11 mouse cellular contexts compared by ENCODE assay signal in genomic region chr7:109545255-109545993, GRCm38 (mm10). TPM values are rescaled to one million over a fixed set of nuclear protein-coding genes. Genes with fewer than 3 reads are reported as not detected.
DNase-seq lines count a peak whose midpoint lies in the region; ATAC-seq and TF ChIP-seq lines count a peak whose summit lies in the region.
"Had no signal": no experiment of that assay in that cellular context is flagged by ENCODE, and none has a peak within 500 bp of the region (broad histone marks: within the 10 kb centered on the region; RNA-seq: fewer than 3 reads in every experiment).

No protein-coding gene starts in this region.

- H3K9me3 ChIP-seq in stomach, embryonic 16.5 days (replicated peaks; ENCODE audit: control insufficient read depth, low read length), result no peaks in the 10 kb centered on the region
- no peaks in the 10 kb centered on the region for H3K9me3 ChIP-seq in liver, postnatal 0 days (ENCODE audit: low read length)
- H3K9me3 ChIP-seq: liver, embryonic 15.5 days had no signal

- no peaks in the 10 kb centered on the region for H3K36me3 ChIP-seq in thymus, adult 2 months (ENCODE audit: control insufficient read depth, insufficient read depth, low read length)
- H3K36me3 ChIP-seq in stomach, embryonic 16.5 days (ENCODE audit: control insufficient read depth, insufficient read depth, low read length), result 0 out of 2 replicates have a peak, but pooled peaks cover 3% of the 10 kb centered on the region
- peaks cover 24% of the 10 kb centered on the region for H3K36me3 ChIP-seq in liver, postnatal 0 days (replicated peaks; ENCODE audit: insufficient read depth, low read length)

- no peak for TF ChIP-seq EP300 in liver, postnatal 0 days (IDR thresholded peaks at IDR 0.05; ENCODE audit: low read depth)

- H3K4me1 ChIP-seq in thymus, adult 2 months (replicated peaks; ENCODE audit: control insufficient read depth, insufficient read depth, low read length), result no peaks in the 10 kb centered on the region
- 0 out of 2 replicates have a peak, but pooled peaks cover 4% of the 10 kb centered on the region for H3K4me1 ChIP-seq in stomach, embryonic 16.5 days (ENCODE audit: control insufficient read depth, insufficient read depth, low read length)
- no peaks in the 10 kb centered on the region for H3K4me1 ChIP-seq in liver, postnatal 0 days (ENCODE audit: insufficient read depth)
- H3K4me1 ChIP-seq: liver, embryonic 15.5 days had no signal

- no peak for DNase-seq in frontal cortex, postnatal 10 days (ENCODE audit: low spot score in 2 of 2)
- no peak for DNase-seq in thymus, adult 2 months
- no peak for DNase-seq in thymus, postnatal 14 days
- DNase-seq in heart, postnatal 14 days, result peak; percentile 32 to 35
- no peak for DNase-seq in liver, postnatal 0 days
- DNase-seq in layer of hippocampus, adult 8-10 months (ENCODE audit: low spot score in 2 of 2), result no peak
- DNase-seq: kidney, postnatal 14 days; retina, postnatal 1 day had no signal

- no peak overlapping the region for H3K4me2 ChIP-seq in stomach, embryonic 16.5 days (ENCODE audit: low read depth, low read length)
- no peak overlapping the region for H3K4me2 ChIP-seq in liver, postnatal 0 days (ENCODE audit: low read depth, low read length)
- H3K4me2 ChIP-seq: liver, embryonic 15.5 days had no signal

- H3K27ac ChIP-seq in thymus, adult 2 months (ENCODE audit: control insufficient read depth, insufficient read depth, low read length), result peak overlapping the region; percentile 15; the same call in 1 of the 2 replicates
- peak overlapping the region; percentile 67 for H3K27ac ChIP-seq in stomach, embryonic 16.5 days (ENCODE audit: low read length)
- no peak overlapping the region; the same call in 1 of the 2 replicates for H3K27ac ChIP-seq in liver, postnatal 0 days (ENCODE audit: low read depth)
- H3K27ac ChIP-seq: liver, embryonic 15.5 days had no signal

- no peak overlapping the region for H3K9ac ChIP-seq in stomach, embryonic 16.5 days (ENCODE audit: low read length)
- H3K9ac ChIP-seq in liver, postnatal 0 days (replicated peaks), result no peak overlapping the region
- H3K9ac ChIP-seq: liver, embryonic 15.5 days had no signal

- peak; percentile 62; the same call in 1 of the 2 replicates for ATAC-seq in frontal cortex, adult (ENCODE audit: low TSS enrichment)
- peak; percentile 78; the same call in 1 of the 2 replicates for ATAC-seq in stomach, embryonic 16.5 days (ENCODE audit: insufficient read depth, low FRiP score)
- no peak for ATAC-seq in liver, postnatal 0 days

- H3K4me3 ChIP-seq in thymus, adult 2 months (ENCODE audit: control insufficient read depth, insufficient read depth, low read length), result no peak overlapping the region
- H3K4me3 ChIP-seq in stomach, embryonic 16.5 days (replicated peaks; ENCODE audit: low read length), result no peak overlapping the region
- H3K4me3 ChIP-seq in liver, postnatal 0 days (ENCODE audit: low read depth, low read length), result no peak overlapping the region
- H3K4me3 ChIP-seq: liver, embryonic 15.5 days had no signal

- intact Hi-C loops in heart, postnatal 14 days (cut with DNase I), result no loop called here

- no peaks in the 10 kb centered on the region for H3K27me3 ChIP-seq in thymus, adult 2 months (ENCODE audit: control insufficient read depth, insufficient read depth, low read length)
- H3K27me3 ChIP-seq in stomach, embryonic 16.5 days (ENCODE audit: control insufficient read depth, insufficient read depth, low read length), result no peaks in the 10 kb centered on the region
- no peaks in the 10 kb centered on the region for H3K27me3 ChIP-seq in liver, postnatal 0 days (ENCODE audit: insufficient read depth, low read length)
- H3K27me3 ChIP-seq: liver, embryonic 15.5 days had no signal

- TF ChIP-seq CTCF in thymus, adult 2 months (IDR thresholded peaks at IDR 0.05; ENCODE audit: borderline replicate concordance, control insufficient read depth, extremely low read depth, insufficient read depth, low read length, poor library complexity), result no peak
- no peak for TF ChIP-seq CTCF in liver, postnatal 0 days (IDR thresholded peaks at IDR 0.05; ENCODE audit: low read depth)

- 86% methylated on average over 10 of the region's 10 CpGs for WGBS in thymus, adult 2 months
- WGBS in stomach, embryonic 16.5 days, result 70% methylated on average over 10 of the region's 10 CpGs
- WGBS in liver, postnatal 0 days (ENCODE audit: insufficient replicate concordance), result 64% methylated on average over 10 of the region's 10 CpGs

- no peak for TF ChIP-seq POLR2A in thymus, adult 2 months (IDR thresholded peaks at IDR 0.05; ENCODE audit: control insufficient read depth, extremely low read depth, insufficient read depth, low read length, poor library complexity)

RNA-seq across cellular contexts. Expression of gene Rpl27a, which starts 26.5 kb away (rescaled TPM):
- polyA plus RNA-seq in thymus, adult 2 months (2012; rRNA removed), result 429 and 436 TPM in 2 replicates
- 100 to 1,000 TPM; 100 to 103 TPM for total RNA-seq in heart, postnatal 14 days (2021)
- 109 and 128 TPM in 2 replicates for polyA plus RNA-seq in stomach, embryonic 16.5 days (2015; fragmentation: Nextera tagmentation; extraction: Ambion mirVana)
- 83.1 and 84.4 TPM in 2 replicates for polyA plus RNA-seq in liver, postnatal 0 days (2015; fragmentation: Nextera tagmentation; extraction: Ambion mirVana)
- total RNA-seq in layer of hippocampus, adult 8-10 months (2022), result 100 to 1,000 TPM; 130 to 179 (median 148) TPM

RNA-seq across cellular contexts. Expression of gene Trim66, which starts 37.5 kb away (rescaled TPM):
- 0.48 and 0.49 TPM in 2 replicates for polyA plus RNA-seq in thymus, adult 2 months (2012; rRNA removed)
- total RNA-seq in heart, postnatal 14 days (2021), result under 1 TPM; 0.02 to 0.12 TPM
- polyA plus RNA-seq in stomach, embryonic 16.5 days (2015; fragmentation: Nextera tagmentation; extraction: Ambion mirVana), result 0.02 and 0.09 TPM in 2 replicates
- polyA plus RNA-seq in liver, postnatal 0 days (2015; fragmentation: Nextera tagmentation; extraction: Ambion mirVana), result 0.02 TPM in 1 of 2 replicates, not detected in the other
- total RNA-seq in layer of hippocampus, adult 8-10 months (2022), result 10 to 100 TPM in 1 of 4 experiments, 1 to 10 TPM in 3; 7.6 to 10.6 (median 9.0) TPM
- polyA plus RNA-seq: liver, embryonic 15.5 days had no signal

Comparison
In these comparisons a context has a peak if more than half of its experiments do, and no peak if none do; other contexts are left out.
1. DNase-seq: peak in heart, postnatal 14 days (2 of 2); none in frontal cortex, postnatal 10 days (0 of 2), thymus, adult 2 months (single experiment), thymus, postnatal 14 days (single experiment), liver, postnatal 0 days (single experiment) and layer of hippocampus, adult 8-10 months (0 of 2).